Mouse (Mus musculus): ENCODE measurements at regions not wholly inside any gene's neighbourhood (a gene's known extent, or its start where the extent isn't known, plus 50 kb on each side); places are given as distances from the start of the nearest gene placed in this dataset.

GRCm38 (mm10) chr15:32005986-32006385 lies 171.1 kb upstream of the Tas2r119 start:
- DNase-seq (ENCODE audit: low spot score) (no peak), ATAC-seq (ENCODE audit: insufficient read depth, low read depth) (no peak)
- Histone ChIP-seq H3K9ac (replicated peaks; ENCODE audit: low read depth, low read length) (no peak overlapping the region), H3K36me3 (replicated peaks; ENCODE audit: control insufficient read depth, insufficient read depth, low read length) (no peaks in the 10 kb centered on the region), H3K9me3 (replicated peaks; ENCODE audit: control insufficient read depth, low read length) (no peaks in the 10 kb centered on the region), H3K27ac (ENCODE audit: low read depth) (no peak overlapping the region), H3K27me3 (ENCODE audit: control insufficient read depth, insufficient read depth, low read length) (no peaks in the 10 kb centered on the region), H3K4me1 (ENCODE audit: control insufficient read depth, insufficient read depth) (no peaks in the 10 kb centered on the region), H3K4me3 (ENCODE audit: low read depth, low read length) (no peak overlapping the region), H3K4me2 (ENCODE audit: low read depth, low read length) (no peak overlapping the region)
- TF ChIP-seq EP300 (IDR thresholded peaks at IDR 0.05; ENCODE audit: low read depth): no peak
- 25% methylated on average over 5 of the region's 5 CpGs for WGBS

- no peak for ATAC-seq (ENCODE audit: insufficient read depth, low read depth)
- no peak for DNase-seq (ENCODE audit: low spot score)
- H3K4me2 ChIP-seq (ENCODE audit: low read depth, low read length): no peak overlapping the region
- no peaks in the 10 kb centered on the region for H3K36me3 ChIP-seq (replicated peaks; ENCODE audit: control insufficient read depth, insufficient read depth, low read length)
- H3K9ac ChIP-seq (replicated peaks; ENCODE audit: low read depth, low read length): no peak overlapping the region
- no peaks in the 10 kb centered on the region for H3K27me3 ChIP-seq (ENCODE audit: control insufficient read depth, insufficient read depth, low read length)
- 85% methylated on average over 3 of the region's 3 CpGs for WGBS
- H3K9me3 ChIP-seq (replicated peaks; ENCODE audit: control insufficient read depth, low read length): no peaks in the 10 kb centered on the region
- no peak overlapping the region for H3K4me3 ChIP-seq (ENCODE audit: low read depth, low read length)
- H3K27ac ChIP-seq (ENCODE audit: low read depth): no peak overlapping the region
- TF ChIP-seq EP300 (IDR thresholded peaks at IDR 0.05; ENCODE audit: low read depth) (no peak), CTCF (IDR thresholded peaks at IDR 0.05; ENCODE audit: low read depth) (no peak)
- H3K4me1 ChIP-seq (ENCODE audit: control insufficient read depth, insufficient read depth): no peaks in the 10 kb centered on the region
Measured at GRCm38 (mm10) chr15:32009818-32010217, 167.3 kb upstream of the Tas2r119 start.

GRCm38 (mm10) chr15:32012044-32012443 lies 165.0 kb upstream of the Tas2r119 start:
- H3K27me3 ChIP-seq (ENCODE audit: control insufficient read depth, insufficient read depth, low read length): no peaks in the 10 kb centered on the region
- no peaks in the 10 kb centered on the region for H3K36me3 ChIP-seq (replicated peaks; ENCODE audit: control insufficient read depth, insufficient read depth, low read length)
- H3K4me1 ChIP-seq (ENCODE audit: control insufficient read depth, insufficient read depth): no peaks in the 10 kb centered on the region
- DNase-seq (ENCODE audit: low spot score) (peak; percentile 47), ATAC-seq (ENCODE audit: insufficient read depth, low read depth) (no peak)
- 37% methylated on average over 2 of the region's 2 CpGs for WGBS
- no peak overlapping the region for H3K27ac ChIP-seq (ENCODE audit: low read depth)
- no peak overlapping the region for H3K4me3 ChIP-seq (ENCODE audit: low read depth, low read length)
- H3K9me3 ChIP-seq (replicated peaks; ENCODE audit: control insufficient read depth, low read length): no peaks in the 10 kb centered on the region
- TF ChIP-seq EP300 (IDR thresholded peaks at IDR 0.05; ENCODE audit: low read depth) (no peak), CTCF (IDR thresholded peaks at IDR 0.05; ENCODE audit: low read depth) (peak; percentile 65)
- H3K9ac ChIP-seq (replicated peaks; ENCODE audit: low read depth, low read length): no peak overlapping the region
- H3K4me2 ChIP-seq (ENCODE audit: low read depth, low read length): no peak overlapping the region

GRCm38 (mm10) chr15:32012838-32013237 lies 164.3 kb upstream of the Tas2r119 start:
- TF ChIP-seq CTCF (IDR thresholded peaks at IDR 0.05; ENCODE audit: low read depth) (no peak), EP300 (IDR thresholded peaks at IDR 0.05; ENCODE audit: low read depth) (no peak)
- WGBS: 51% methylated on average over 5 of the region's 5 CpGs
- DNase-seq (ENCODE audit: low spot score) (no peak), ATAC-seq (ENCODE audit: insufficient read depth, low read depth) (no peak)
- H3K4me2 ChIP-seq (ENCODE audit: low read depth, low read length): no peak overlapping the region
- H3K9ac ChIP-seq (replicated peaks; ENCODE audit: low read depth, low read length): no peak overlapping the region
- no peaks in the 10 kb centered on the region for H3K27me3 ChIP-seq (ENCODE audit: control insufficient read depth, insufficient read depth, low read length)
- H3K9me3 ChIP-seq (replicated peaks; ENCODE audit: control insufficient read depth, low read length): no peaks in the 10 kb centered on the region
- H3K4me3 ChIP-seq (ENCODE audit: low read depth, low read length): no peak overlapping the region
- H3K36me3 ChIP-seq (replicated peaks; ENCODE audit: control insufficient read depth, insufficient read depth, low read length): no peaks in the 10 kb centered on the region
- H3K27ac ChIP-seq (ENCODE audit: low read depth): no peak overlapping the region
- H3K4me1 ChIP-seq (ENCODE audit: control insufficient read depth, insufficient read depth): no peaks in the 10 kb centered on the region

- Histone ChIP-seq H3K4me1 (ENCODE audit: control insufficient read depth, insufficient read depth) (no peaks in the 10 kb centered on the region), H3K9ac (replicated peaks; ENCODE audit: low read depth, low read length) (no peak overlapping the region), H3K36me3 (replicated peaks; ENCODE audit: control insufficient read depth, insufficient read depth, low read length) (no peaks in the 10 kb centered on the region), H3K27ac (ENCODE audit: low read depth) (no peak overlapping the region), H3K27me3 (ENCODE audit: control insufficient read depth, insufficient read depth, low read length) (no peaks in the 10 kb centered on the region), H3K4me3 (ENCODE audit: low read depth, low read length) (no peak overlapping the region), H3K4me2 (ENCODE audit: low read depth, low read length) (no peak overlapping the region), H3K9me3 (replicated peaks; ENCODE audit: control insufficient read depth, low read length) (no peaks in the 10 kb centered on the region)
- DNase-seq (ENCODE audit: low spot score): no peak
- 71% methylated on average over 4 of the region's 4 CpGs for WGBS
- TF ChIP-seq CTCF (IDR thresholded peaks at IDR 0.05; ENCODE audit: low read depth) (no peak), EP300 (IDR thresholded peaks at IDR 0.05; ENCODE audit: low read depth) (no peak)
- no peak for ATAC-seq (ENCODE audit: insufficient read depth, low read depth)
Measured at GRCm38 (mm10) chr15:32015169-32015568, 161.9 kb upstream of the Tas2r119 start.

- Histone ChIP-seq H3K4me1 (ENCODE audit: control insufficient read depth, insufficient read depth) (no peaks in the 10 kb centered on the region), H3K27me3 (ENCODE audit: control insufficient read depth, insufficient read depth, low read length) (no peaks in the 10 kb centered on the region), H3K9me3 (replicated peaks; ENCODE audit: control insufficient read depth, low read length) (no peaks in the 10 kb centered on the region), H3K36me3 (replicated peaks; ENCODE audit: control insufficient read depth, insufficient read depth, low read length) (no peaks in the 10 kb centered on the region), H3K4me3 (ENCODE audit: low read depth, low read length) (peak overlapping the region; percentile 5; the same call in 1 of the 2 replicates), H3K4me2 (ENCODE audit: low read depth, low read length) (peak overlapping the region; percentile 44), H3K27ac (ENCODE audit: low read depth) (peak overlapping the region; percentile 52; the same call in 1 of the 2 replicates), H3K9ac (replicated peaks; ENCODE audit: low read depth, low read length) (no peak overlapping the region)
- DNase-seq (ENCODE audit: low spot score) (peak; percentile 20), ATAC-seq (ENCODE audit: insufficient read depth, low read depth) (peak; percentile 36; the same call in 1 of the 2 replicates)
- WGBS: 45% methylated on average over 6 of the region's 6 CpGs
- no peak for TF ChIP-seq CTCF (IDR thresholded peaks at IDR 0.05; ENCODE audit: low read depth)
- no peak for TF ChIP-seq EP300 (IDR thresholded peaks at IDR 0.05; ENCODE audit: low read depth)
Measured at GRCm38 (mm10) chr15:32020323-32021008, 156.6 kb upstream of the Tas2r119 start.

Measured in heart, postnatal 0 days (tissue).